Mouse (Mus musculus) C3H10T1/2 (cell line): ENCODE measurements around the gene Rasgrp3. TPM values are rescaled to one million over a fixed set of nuclear protein-coding genes. Genes with fewer than 3 reads are reported as not detected.

ENCODE experiments used
- polyA plus RNA-seq, 2 experiments: library from polyadenylated mRNA; unstranded; fragments of >200 nt; fragmentation: generic; extraction: Trizol; gene quantifications; one replicate each; pipeline ENCODE4 v1.2.1; 2012; ENCODE audit warnings: missing spikeins in 2 of 2

The Rasgrp3 gene
- polyA plus RNA-seq = under 1 TPM in 1 of 2 experiments, not detected in 1; 0.39 TPM

GRCm38 (mm10) chr17:75435599-75435998 lies at the start of gene Rasgrp3:
Gene Rasgrp3 (plus strand): TSS chr17:75435896.

DNA sequence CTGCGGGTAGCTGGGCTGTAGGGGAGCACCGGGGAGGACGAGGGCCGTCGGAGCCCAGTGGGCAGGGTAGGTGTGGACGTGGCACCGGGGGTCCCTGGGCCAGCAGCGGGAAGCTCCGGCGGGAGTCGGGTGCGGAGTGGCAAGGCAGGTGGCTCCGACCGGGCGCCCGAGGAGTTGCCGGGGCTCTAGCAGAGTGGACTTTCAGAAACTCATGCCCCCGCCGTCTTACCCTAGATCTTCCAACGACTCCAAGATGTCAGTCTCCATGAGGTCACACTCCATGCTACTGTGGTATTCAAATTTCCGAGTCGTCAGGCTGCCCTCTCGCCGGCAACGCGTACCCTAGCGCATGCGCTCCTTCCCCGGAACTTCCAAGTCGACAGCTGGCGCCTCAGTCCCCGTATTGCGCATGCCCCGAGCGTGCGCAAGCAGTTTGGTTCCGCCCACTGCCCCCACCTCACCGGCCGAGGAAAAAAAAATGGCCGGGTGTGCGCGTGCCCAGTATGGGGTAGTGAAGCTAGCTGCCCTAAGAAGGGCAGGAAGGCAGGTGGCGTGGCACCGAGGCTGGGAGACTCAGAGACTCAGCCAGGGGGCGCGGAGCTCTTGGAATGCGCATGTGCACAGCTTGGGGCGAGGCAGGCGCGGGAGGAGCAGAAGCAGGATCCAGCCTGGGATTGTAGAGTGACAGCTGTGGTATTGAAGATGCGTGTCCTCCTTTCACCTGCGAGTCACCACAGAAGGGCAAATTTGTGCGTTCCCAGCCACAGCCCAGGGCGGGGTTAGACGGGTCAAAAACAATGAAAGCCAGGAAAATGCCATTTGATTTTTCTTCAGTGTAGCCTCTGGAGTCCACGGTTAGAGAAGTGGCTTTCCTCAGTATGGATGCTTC lies 116.1 kb downstream of the Rasgrp3 start, which contains the start of gene Fam98a:
Fam98a (minus strand) TSS at position 435 of the 889 bp plus-strand sequence.

Other genes with a start within 250 kb of the Rasgrp3 start
- 10 to 100 TPM in 1 of 2 experiments, 1 to 10 TPM in 1; 5.4 to 13.4 TPM for gene Fam98a, start 116.0 kb downstream of the Rasgrp3 start, polyA plus RNA-seq